Mouse (Mus musculus) lung, embryonic 14.5 days (tissue): ENCODE results near the gene Taok1. TPM values are rescaled to one million over a fixed set of nuclear protein-coding genes. Genes with fewer than 3 reads are reported as not detected.
A peak's percentile ranks its signal among the peaks of the same experiment; 100 is the strongest.
"Not testable (repeated sequence)": the region's sequence is repeated elsewhere in the genome, so short reads cannot be mapped to it uniquely, and the experiment has no call there.

Experiments
- ATAC-seq: fragments of 200-750 bp; cut with Nextera tagmentation; 2 replicates; pipeline ENCODE4 v1.8.0; 2017; ENCODE audit warnings: mild to moderate bottlenecking, moderate TSS enrichment, moderate library complexity; ENCODE audit not compliant: insufficient read depth
- DNase-seq: peaks from one replicate; pipeline ENCODE4 v3.0.0-alpha.2; 2015
- H3K27ac ChIP-seq: fragments of 300-500 bp; sonication (generic); 2 replicates; pipeline ENCODE4 v1.5.1; 2014; ENCODE audit warnings: low read depth, mild to moderate bottlenecking, moderate library complexity
- H3K27me3 ChIP-seq: fragments of 300-500 bp; sonication (generic); 2 replicates; pipeline ENCODE4 v1.6.1; 2014; ENCODE audit warnings: low read length, control low read depth; ENCODE audit not compliant: insufficient read depth
- H3K36me3 ChIP-seq: fragments of 300-500 bp; sonication (generic); 2 replicates; pipeline ENCODE4 v1.6.1; 2014; ENCODE audit warnings: control low read depth; ENCODE audit not compliant: insufficient read depth
- H3K4me1 ChIP-seq: fragments of 300-500 bp; sonication (generic); 2 replicates; pipeline ENCODE4 v1.6.1; 2014; ENCODE audit warnings: antibody characterized with exemption, control low read depth; ENCODE audit not compliant: insufficient read depth
- H3K4me2 ChIP-seq: fragments of 300-500 bp; sonication (generic); 2 replicates; pipeline ENCODE4 v1.6.1; 2014; ENCODE audit warnings: mild to moderate bottlenecking
- H3K4me3 ChIP-seq: fragments of 300-500 bp; sonication (generic); 2 replicates; pipeline ENCODE4 v1.5.1; 2014; ENCODE audit warnings: low read depth, low read length
- H3K9ac ChIP-seq: fragments of 300-500 bp; sonication (generic); 2 replicates; pipeline ENCODE4 v1.6.1; 2014
- H3K9me3 ChIP-seq: fragments of 300-500 bp; sonication (generic); 2 replicates; pipeline ENCODE4 v1.6.1; 2016; ENCODE audit warnings: low read depth, low read length, control low read depth
- CTCF ChIP-seq: IDR thresholded peaks from 2 replicates; pipeline ENCODE4 v1.5.1; 2016; ENCODE audit warnings: antibody characterized with exemption, low read depth
- WGBS: fragments of 180-500 bp; shearing (Covaris S2); extraction: QIAGEN DNeasy Blood & Tissue Kit; methylation state at CpG from one replicate; pipeline ENCODE4 v1.1.7; 2014; 5-methylcytosine and 5-hydroxymethylcytosine counted together
- polyA plus RNA-seq: library from polyadenylated mRNA; unstranded; fragments of >200 nt; fragmentation: Nextera tagmentation; extraction: Ambion mirVana; gene quantifications from 2 replicates; pipeline ENCODE4 v1.2.1, GENCODE M21; 2014

Gene Taok1
- polyA plus RNA-seq, 1 experiment from 2014 or later: 20.8 TPM

- H3K36me3 ChIP-seq: peaks cover 86% of the 10 kb centered on the region
- H3K27me3 ChIP-seq: no peaks in the 10 kb centered on the region
- no peak overlapping the region for H3K4me3 ChIP-seq
- ATAC-seq (no peak), DNase-seq (no peak)
- WGBS: 95% methylated on average over 7 of the region's 7 CpGs
- H3K9me3 ChIP-seq: no peaks in the 10 kb centered on the region
- no peak for TF ChIP-seq CTCF
- no peaks in the 10 kb centered on the region for H3K4me1 ChIP-seq
- H3K4me2 ChIP-seq: no peak overlapping the region
- no peak overlapping the region for H3K27ac ChIP-seq
- no peak overlapping the region for H3K9ac ChIP-seq
These were observed 62.4 kb downstream of the Taok1 start for GRCm38 (mm10) chr11:77545261-77545660.

- TF ChIP-seq CTCF: no peak
- no peak overlapping the region for H3K27ac ChIP-seq
- ATAC-seq (no peak), DNase-seq (no peak)
- H3K27me3 ChIP-seq: no peaks in the 10 kb centered on the region
- no peak overlapping the region for H3K4me2 ChIP-seq
- no peak overlapping the region for H3K9ac ChIP-seq
- H3K36me3 ChIP-seq: peaks cover 25% of the 10 kb centered on the region
- WGBS: 80% methylated on average over 4 of the region's 4 CpGs
- no peak overlapping the region for H3K4me3 ChIP-seq
- no peaks in the 10 kb centered on the region for H3K4me1 ChIP-seq
- no peaks in the 10 kb centered on the region for H3K9me3 ChIP-seq
These were observed 75.3 kb downstream of the Taok1 start for GRCm38 (mm10) chr11:77532202-77532846.

GRCm38 (mm10) chr11:77530862-77531261, 76.8 kb downstream of the Taok1 start:
- no peak for ATAC-seq
- no peaks in the 10 kb centered on the region for H3K4me1 ChIP-seq
- H3K27me3 ChIP-seq: no peaks in the 10 kb centered on the region
- H3K4me3 ChIP-seq: no peak overlapping the region
- WGBS: 76% methylated on average over 2 of the region's 2 CpGs
- no peak overlapping the region for H3K27ac ChIP-seq
- H3K4me2 ChIP-seq: no peak overlapping the region
- TF ChIP-seq CTCF: no peak
- H3K9me3 ChIP-seq: no peaks in the 10 kb centered on the region
- H3K9ac ChIP-seq: no peak overlapping the region
- H3K36me3 ChIP-seq: peaks cover 13% of the 10 kb centered on the region
- DNase-seq: no peak

GRCm38 (mm10) chr11:77529644-77530043, 78.0 kb downstream of the Taok1 start:
- no peak overlapping the region for H3K4me3 ChIP-seq
- no peak overlapping the region for H3K4me2 ChIP-seq
- no peak for TF ChIP-seq CTCF
- WGBS: 76% methylated on average over 3 of the region's 3 CpGs
- peaks cover 8% of the 10 kb centered on the region for H3K36me3 ChIP-seq
- H3K4me1 ChIP-seq: no peaks in the 10 kb centered on the region
- ATAC-seq: no peak
- no peak overlapping the region for H3K9ac ChIP-seq
- no peak for DNase-seq
- no peaks in the 10 kb centered on the region for H3K9me3 ChIP-seq
- no peak overlapping the region for H3K27ac ChIP-seq
- no peaks in the 10 kb centered on the region for H3K27me3 ChIP-seq

GRCm38 (mm10) chr11:77528420-77528819, 79.2 kb downstream of the Taok1 start:
- not testable (repeated sequence) for H3K4me3 ChIP-seq, ATAC-seq, H3K27me3 ChIP-seq, H3K9ac ChIP-seq, H3K4me1 ChIP-seq, DNase-seq, H3K9me3 ChIP-seq, H3K4me2 ChIP-seq, H3K36me3 ChIP-seq, H3K27ac ChIP-seq
- WGBS: 86% methylated on average over 3 of the region's 3 CpGs

- Histone ChIP-seq H3K27ac (no peak overlapping the region), H3K36me3 (no peaks in the 10 kb centered on the region), H3K4me3 (no peak overlapping the region), H3K27me3 (no peaks in the 10 kb centered on the region), H3K4me1 (no peaks in the 10 kb centered on the region), H3K4me2 (no peak overlapping the region), H3K9ac (no peak overlapping the region), H3K9me3 (no peaks in the 10 kb centered on the region)
- DNase-seq (no peak), ATAC-seq (no peak)
- no peak for TF ChIP-seq CTCF
- WGBS: 76% methylated on average over 3 of the region's 3 CpGs
These were observed 81.7 kb downstream of the Taok1 start for GRCm38 (mm10) chr11:77525804-77526486.

GRCm38 (mm10) chr11:77520601-77521529, 86.8 kb downstream of the Taok1 start:
- Histone ChIP-seq H3K4me3 (no peak overlapping the region), H3K4me1 (peaks cover under 1% of the 10 kb centered on the region; the same call in 1 of the 2 replicates), H3K27ac (no peak overlapping the region), H3K27me3 (peaks cover 9% of the 10 kb centered on the region), H3K9me3 (no peaks in the 10 kb centered on the region), H3K36me3 (no peaks in the 10 kb centered on the region), H3K4me2 (no peak overlapping the region), H3K9ac (no peak overlapping the region)
- WGBS: 49% methylated on average over 5 of the region's 5 CpGs
- ATAC-seq (no peak), DNase-seq (peak; percentile 23)
- no peak for TF ChIP-seq CTCF
